Mouse (Mus musculus) central nervous system, embryonic 11.5 days (tissue): ENCODE data around the gene Gm10160. TPM values are rescaled to one million over a fixed set of nuclear protein-coding genes. Genes with fewer than 3 reads are reported as not detected.

Source experiments
- polyA plus RNA-seq: library from polyadenylated mRNA; depleted of rRNA; stranded (reverse); fragments of >200 nt; gene quantifications from 2 replicates; pipeline ENCODE4 v1.2.3, GENCODE M21; 2012; rRNA removed

Gene Gm10160
- not detected in 2 replicates for polyA plus RNA-seq

GRCm38 (mm10) chr7:81855694-81856093 is at the start of gene Gm10160:
Gm10160 (minus strand) TSS chr7:81855794.

GRCm38 (mm10) chr7:81858968-81859721 is 3.6 kb upstream of the Gm10160 start, which contains the start of gene Tm6sf1:
Tm6sf1 (plus strand) TSS chr7:81859001.

GRCm38 (mm10) chr7:81829379-81829894 is 26.2 kb downstream of the Gm10160 start, which contains the start of gene Btbd1:
Btbd1 (minus strand) TSS chr7:81829431.

Other genes with a start within 250 kb of the Gm10160 start
- 18.8 and 20.1 TPM in 2 replicates for gene Homer2, start 148.3 kb downstream of the Gm10160 start, polyA plus RNA-seq
- 52.1 and 66.3 TPM in 2 replicates for gene Ramac, start 92.9 kb downstream of the Gm10160 start, polyA plus RNA-seq
- 48.2 and 62.8 TPM in 2 replicates for gene 3110040N11Rik, start 66.3 kb downstream of the Gm10160 start, polyA plus RNA-seq
- gene Btbd1, start 26.4 kb downstream of the Gm10160 start, polyA plus RNA-seq: 51.4 and 70.3 TPM in 2 replicates
- 19.4 and 20.8 TPM in 2 replicates for gene Tm6sf1, start 3.2 kb upstream of the Gm10160 start, polyA plus RNA-seq
- 39.1 and 41.8 TPM in 2 replicates for gene Hdgfl3, start 78.7 kb upstream of the Gm10160 start, polyA plus RNA-seq
- 0.73 and 4.6 TPM in 2 replicates for gene Bnc1, start 136.5 kb upstream of the Gm10160 start, polyA plus RNA-seq